Mouse (Mus musculus) ES-Bruce4 (cell line): ENCODE results near the gene Magi2.

ENCODE experiments used
- CTCF ChIP-seq: IDR thresholded peaks from one replicate; pipeline ENCODE4 v1.8.1; 2011; ENCODE audit warnings: low read depth, low read length
- POLR2A ChIP-seq: IDR thresholded peaks from one replicate; pipeline ENCODE4 v1.8.1; 2011; ENCODE audit warnings: low read length; ENCODE audit not compliant: insufficient read depth

DNA sequence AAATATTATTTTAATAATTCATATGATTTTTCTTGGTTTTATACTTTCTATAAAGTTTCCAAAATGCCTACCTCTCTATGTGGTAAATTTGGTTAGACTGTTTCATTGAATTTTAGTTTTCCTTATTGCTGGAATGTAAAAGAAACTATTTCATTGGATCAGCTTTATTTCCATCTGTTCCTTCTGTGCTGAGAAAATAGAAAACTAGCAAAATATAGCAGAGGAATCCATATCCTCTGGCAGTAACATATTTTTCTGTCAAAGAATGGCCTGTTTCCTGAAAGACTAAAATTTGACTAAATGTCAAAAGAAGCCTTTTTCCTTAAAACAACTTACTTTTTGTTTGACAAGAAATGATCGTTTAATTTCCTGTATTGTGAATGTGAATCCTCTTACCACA, 552.4 kb downstream of the Magi2 start:
- no peak for TF ChIP-seq POLR2A
- no peak for TF ChIP-seq CTCF
